Mouse (Mus musculus) brown adipose tissue, adult 24 weeks (tissue): ENCODE measurements around the gene Pdp2. TPM values are rescaled to one million over a fixed set of nuclear protein-coding genes. Genes with fewer than 3 reads are reported as not detected.

Source experiments
- H3K27ac ChIP-seq: fragments of 200-500 bp; replicated peaks from 2 replicates; pipeline ENCODE4 v1.5.1; 2012; ENCODE audit warnings: low read depth, mild to moderate bottlenecking, low read length
- H3K4me1 ChIP-seq: fragments of 200-500 bp; 2 replicates; pipeline ENCODE4 v1.6.1; 2012; ENCODE audit warnings: low read length, mixed read lengths; ENCODE audit not compliant: control insufficient read depth, insufficient read depth, insufficient read length
- H3K4me3 ChIP-seq: fragments of 200-500 bp; 2 replicates; pipeline ENCODE4 v1.5.1; 2012; ENCODE audit warnings: low read depth, mild to moderate bottlenecking, low read length, moderate library complexity; ENCODE audit not compliant: insufficient read depth
- polyA plus RNA-seq: library from polyadenylated mRNA; stranded (reverse); fragments of >200 nt; gene quantifications from 2 replicates; pipeline ENCODE4 v1.2.4, GENCODE M21; 2012; ENCODE audit not compliant: missing spikeins, insufficient read depth, insufficient read length

Pdp2 gene
- polyA plus RNA-seq, 1 experiment = 36.2 TPM

- Histone ChIP-seq H3K4me1 (no peaks in the 10 kb centered on the region), H3K27ac (no peak overlapping the region), H3K4me3 (no peak overlapping the region)
Measured at GRCm38 (mm10) chr8:104590284-104590683, 967 bp upstream of the Pdp2 start.

GRCm38 (mm10) chr8:104591856-104592255 lies 605 bp downstream of the Pdp2 start:
- peak overlapping the region; percentile 66 for H3K4me3 ChIP-seq
- H3K4me1 ChIP-seq = no peaks in the 10 kb centered on the region
- peak overlapping the region; percentile 72 for H3K27ac ChIP-seq

GRCm38 (mm10) chr8:104592566-104592965 lies 1.3 kb downstream of the Pdp2 start:
- peak overlapping the region; percentile 66 for H3K4me3 ChIP-seq
- H3K4me1 ChIP-seq = no peaks in the 10 kb centered on the region
- H3K27ac ChIP-seq = peak overlapping the region; percentile 48

GRCm38 (mm10) chr8:104593536-104594325 lies 2.5 kb downstream of the Pdp2 start:
- Histone ChIP-seq H3K27ac (no peak overlapping the region), H3K4me3 (no peak overlapping the region), H3K4me1 (no peaks in the 10 kb centered on the region)

GRCm38 (mm10) chr8:104594611-104595362 lies 3.5 kb downstream of the Pdp2 start:
- no peak overlapping the region for H3K4me3 ChIP-seq
- no peak overlapping the region for H3K27ac ChIP-seq
- H3K4me1 ChIP-seq = no peaks in the 10 kb centered on the region

- H3K4me3 ChIP-seq = no peak overlapping the region
- no peak overlapping the region for H3K27ac ChIP-seq
- H3K4me1 ChIP-seq = no peaks in the 10 kb centered on the region
Measured at GRCm38 (mm10) chr8:104595773-104596536, 4.7 kb downstream of the Pdp2 start.

GRCm38 (mm10) chr8:104597656-104598055 lies 6.4 kb downstream of the Pdp2 start:
- peaks cover 3% of the 10 kb centered on the region; the same call in 1 of the 2 replicates for H3K4me1 ChIP-seq
- H3K4me3 ChIP-seq = no peak overlapping the region
- no peak overlapping the region for H3K27ac ChIP-seq

GRCm38 (mm10) chr8:104598496-104598895 lies 7.2 kb downstream of the Pdp2 start:
- Histone ChIP-seq H3K4me1 (peaks cover 3% of the 10 kb centered on the region; the same call in 1 of the 2 replicates), H3K4me3 (no peak overlapping the region), H3K27ac (no peak overlapping the region)

GRCm38 (mm10) chr8:104601386-104601785 lies 10.1 kb downstream of the Pdp2 start:
- no peak overlapping the region for H3K4me3 ChIP-seq
- no peak overlapping the region for H3K27ac ChIP-seq
- H3K4me1 ChIP-seq = peaks cover 3% of the 10 kb centered on the region; the same call in 1 of the 2 replicates

- Histone ChIP-seq H3K4me1 (peaks cover 3% of the 10 kb centered on the region; the same call in 1 of the 2 replicates), H3K27ac (no peak overlapping the region), H3K4me3 (no peak overlapping the region)
Measured at GRCm38 (mm10) chr8:104601941-104602371, 10.7 kb downstream of the Pdp2 start.

GRCm38 (mm10) chr8:104602468-104603244 lies 11.4 kb downstream of the Pdp2 start:
- Histone ChIP-seq H3K4me3 (0 out of 2 replicates have a peak overlapping the region, but pooled peaks have one; percentile 4), H3K4me1 (peaks cover 3% of the 10 kb centered on the region; the same call in 1 of the 2 replicates), H3K27ac (no peak overlapping the region)

- Histone ChIP-seq H3K4me3 (no peak overlapping the region), H3K27ac (no peak overlapping the region), H3K4me1 (peaks cover 3% of the 10 kb centered on the region; the same call in 1 of the 2 replicates)
Measured at GRCm38 (mm10) chr8:104603245-104603593, 12.0 kb downstream of the Pdp2 start.

GRCm38 (mm10) chr8:104606329-104606728 lies 15.1 kb downstream of the Pdp2 start:
- H3K4me3 ChIP-seq = no peak overlapping the region
- H3K27ac ChIP-seq = no peak overlapping the region
- peaks cover 3% of the 10 kb centered on the region; the same call in 1 of the 2 replicates for H3K4me1 ChIP-seq

- no peak overlapping the region for H3K27ac ChIP-seq
- H3K4me1 ChIP-seq = no peaks in the 10 kb centered on the region
- H3K4me3 ChIP-seq = no peak overlapping the region
Measured at GRCm38 (mm10) chr8:104607944-104608343, 16.7 kb downstream of the Pdp2 start.
